Mouse (Mus musculus) kidney, adult 18-20 months (tissue): ENCODE data around the gene Tbrg4.

Experiments used
- DNase-seq: peaks from one replicate; pipeline ENCODE4 v3.0.0; 2021

The Tbrg4 gene

DNA sequence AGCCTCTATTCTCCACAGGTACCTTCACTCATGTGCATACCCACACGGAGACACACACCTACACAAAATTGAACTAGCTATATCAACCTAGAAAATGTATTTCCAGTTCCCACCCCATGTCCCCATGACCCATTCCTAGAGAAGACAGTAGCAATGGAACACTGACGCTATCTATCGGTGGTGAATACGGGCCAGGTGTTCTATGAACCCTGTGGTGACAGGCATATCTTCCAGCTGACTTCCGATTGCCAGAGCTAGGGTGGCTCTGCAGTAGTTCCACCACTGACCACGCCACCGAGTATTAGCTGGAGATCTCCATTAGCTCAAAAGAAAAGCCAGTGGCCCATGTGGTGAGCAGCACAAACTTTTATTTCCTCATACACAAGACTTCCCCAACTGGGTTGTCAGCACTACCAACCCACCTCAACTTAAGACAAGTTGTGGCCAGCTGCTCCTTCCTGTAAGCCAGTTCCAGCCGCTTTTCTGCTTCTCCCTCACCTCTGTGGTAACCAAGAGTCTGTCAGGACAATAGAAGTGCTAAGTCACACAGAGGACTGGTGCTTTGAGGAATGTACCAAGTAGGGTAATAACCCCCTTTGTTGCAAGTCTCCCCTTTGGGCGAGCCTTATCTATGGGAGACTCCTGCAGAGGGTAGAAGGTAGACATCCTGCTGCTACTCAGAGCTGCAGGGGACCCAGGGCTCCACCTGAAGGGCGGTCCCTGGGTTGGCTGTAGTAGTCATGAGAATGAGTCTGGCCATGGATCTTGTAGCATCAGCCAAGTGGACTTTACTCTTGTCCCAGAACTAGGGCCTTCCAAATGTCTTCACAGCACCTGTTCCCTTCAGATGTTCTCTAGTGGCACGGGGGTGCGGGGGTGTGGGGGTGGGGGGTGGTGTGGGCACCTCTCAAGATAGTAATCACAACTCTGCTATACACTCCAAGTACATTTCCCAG, 10.3 kb downstream of the Tbrg4 start:
- DNase-seq, result peak; percentile 28

DNA sequence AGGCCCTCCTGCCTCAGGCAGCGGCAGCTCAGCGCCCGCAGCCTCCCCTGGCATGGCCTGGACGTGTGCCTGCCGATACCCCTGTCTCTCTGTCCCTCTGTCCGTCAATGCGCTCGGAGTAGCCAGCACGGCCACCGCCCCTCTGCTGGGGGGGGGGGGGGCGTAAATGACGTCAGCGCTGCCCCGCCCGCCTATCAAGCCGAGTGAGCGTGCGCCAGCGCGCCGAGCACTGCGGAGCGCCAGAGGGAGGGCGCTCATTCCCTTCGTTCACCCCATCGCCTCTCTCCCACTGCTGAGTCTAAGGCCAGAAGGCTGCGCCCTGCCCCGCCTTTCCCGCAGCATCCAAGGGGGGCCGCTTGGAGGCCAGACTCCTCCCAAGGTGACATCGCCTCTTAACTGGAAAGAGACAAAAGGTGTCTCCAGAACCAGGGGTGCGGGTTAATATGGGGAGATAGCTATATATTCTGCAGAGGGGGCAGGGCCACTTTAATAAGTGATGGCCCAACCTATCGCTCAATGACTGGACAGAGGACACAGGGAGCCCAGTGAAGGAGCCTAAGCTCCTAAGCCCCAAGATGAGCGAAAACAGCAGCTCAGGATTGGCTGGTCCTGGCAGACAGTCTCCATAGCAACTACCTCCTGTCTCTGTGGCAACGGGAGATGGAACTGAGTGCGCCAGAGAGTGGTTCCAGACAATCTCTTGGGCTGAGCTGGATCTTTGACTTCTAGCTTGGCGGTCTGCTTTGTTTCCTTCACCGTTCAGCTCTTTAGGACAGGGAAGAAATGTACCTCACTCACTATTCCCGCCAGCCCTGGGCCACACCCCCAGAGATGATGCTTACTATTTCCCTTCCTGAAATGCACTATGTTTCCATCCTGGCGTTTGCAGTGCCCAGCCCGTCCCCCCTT, 20.1 kb downstream of the Tbrg4 start, which contains the start of gene Nacad:
Nacad (minus strand) TSS at position 563 of the 909 bp plus-strand sequence.
- DNase-seq, result no peak

DNA sequence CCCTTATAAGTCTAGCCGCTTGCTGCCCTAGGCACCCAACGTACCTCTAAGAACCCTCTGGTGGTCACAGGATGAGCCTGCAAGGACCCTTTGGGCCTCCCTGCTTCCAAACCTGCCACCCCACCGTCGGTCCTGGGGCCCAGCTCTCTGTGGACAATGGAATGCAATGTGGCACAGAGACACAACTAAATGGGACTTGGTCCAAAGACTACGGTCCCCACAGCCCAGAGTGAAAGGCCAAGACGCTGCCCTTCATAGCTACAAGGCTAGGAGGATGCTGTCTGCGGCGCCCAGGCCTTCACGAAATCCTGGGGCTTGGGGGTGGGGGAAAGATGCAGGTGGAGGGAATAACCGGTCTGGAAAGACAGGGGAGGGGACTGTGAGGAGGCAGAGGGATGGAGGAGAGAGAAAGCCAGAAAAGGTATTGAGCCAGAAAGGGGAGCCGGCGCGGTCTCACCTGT, 20.8 kb downstream of the Tbrg4 start:
- DNase-seq, result no peak

DNA sequence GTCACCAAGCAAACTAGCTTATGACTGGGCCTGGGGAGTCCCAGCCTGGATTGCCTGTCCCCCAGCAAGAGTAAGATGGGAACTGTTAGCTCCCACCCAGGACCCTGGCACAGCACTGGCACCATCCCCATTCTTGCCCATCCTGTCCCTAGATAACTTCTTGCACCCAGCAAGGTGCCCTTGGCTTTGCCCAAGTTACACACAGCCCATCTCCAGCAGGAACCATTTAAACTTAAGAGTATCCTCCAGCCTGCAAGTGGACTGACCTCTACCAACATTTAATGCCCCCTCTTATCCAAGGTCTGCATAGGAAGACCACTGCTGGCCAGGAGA, 21.3 kb downstream of the Tbrg4 start:
- no peak for DNase-seq

- no peak for DNase-seq
These were observed 21.8 kb downstream of the Tbrg4 start for GRCm38 (mm10) chr11:6603887-6604603.

GRCm38 (mm10) chr11:6603224-6603623, 22.6 kb downstream of the Tbrg4 start:
- DNase-seq, result no peak

DNA sequence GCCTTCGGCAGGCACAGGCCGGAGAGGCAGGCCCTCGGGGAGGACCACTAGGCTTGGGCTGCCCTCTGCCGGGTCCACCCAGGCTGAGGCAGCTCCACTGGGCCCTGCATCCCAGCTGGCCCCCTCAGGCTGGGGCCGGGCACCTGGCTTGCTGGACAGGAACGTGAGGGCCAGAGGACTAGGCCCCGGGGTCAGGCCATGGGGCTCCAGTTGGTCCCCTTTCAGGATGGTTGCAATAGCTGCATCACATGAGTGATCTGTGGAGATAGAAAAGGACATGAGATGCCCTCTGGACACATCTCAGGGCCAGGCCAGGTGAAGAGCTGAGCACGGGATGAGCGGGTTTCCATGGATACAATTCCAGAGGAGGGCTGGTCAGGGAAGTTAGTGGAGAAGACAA, 23.2 kb downstream of the Tbrg4 start:
- DNase-seq, result no peak

GRCm38 (mm10) chr11:6601649-6602480, 24.0 kb downstream of the Tbrg4 start:
- no peak for DNase-seq

DNA sequence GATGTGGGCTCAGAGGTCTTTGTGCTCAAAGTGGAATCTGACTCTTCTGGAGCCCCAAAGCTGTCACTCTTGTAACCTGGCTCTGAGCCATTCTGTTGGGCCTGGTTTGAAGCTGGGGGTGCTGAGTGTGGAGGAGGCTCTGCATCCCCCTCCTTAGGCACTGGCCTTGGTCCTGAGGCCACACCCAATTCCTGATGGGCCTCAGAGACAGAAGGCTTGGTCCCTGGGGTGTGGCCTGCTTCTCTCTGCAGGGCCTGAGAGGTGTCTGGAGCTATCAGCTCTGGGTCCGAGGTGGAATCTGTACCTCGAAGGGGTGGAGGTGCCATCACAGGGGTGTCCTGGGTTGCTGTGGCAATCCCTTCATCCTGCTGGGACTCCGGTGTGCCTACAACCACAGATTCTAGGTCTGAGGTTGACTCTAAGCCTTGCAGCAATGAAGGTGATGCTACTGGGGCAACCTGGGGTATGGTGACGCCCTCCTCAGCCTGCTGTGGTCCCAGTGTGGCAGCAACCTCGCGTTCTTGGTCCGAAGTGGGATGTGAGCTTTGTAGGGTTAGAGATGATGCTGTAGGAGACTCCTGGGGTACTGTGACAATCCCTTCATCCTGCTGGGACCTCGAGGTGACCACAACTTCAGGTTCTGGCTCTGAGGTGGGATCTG, 25.5 kb downstream of the Tbrg4 start:
- no peak for DNase-seq

GRCm38 (mm10) chr11:6599831-6600230, 26.0 kb downstream of the Tbrg4 start:
- DNase-seq, result no peak

DNA sequence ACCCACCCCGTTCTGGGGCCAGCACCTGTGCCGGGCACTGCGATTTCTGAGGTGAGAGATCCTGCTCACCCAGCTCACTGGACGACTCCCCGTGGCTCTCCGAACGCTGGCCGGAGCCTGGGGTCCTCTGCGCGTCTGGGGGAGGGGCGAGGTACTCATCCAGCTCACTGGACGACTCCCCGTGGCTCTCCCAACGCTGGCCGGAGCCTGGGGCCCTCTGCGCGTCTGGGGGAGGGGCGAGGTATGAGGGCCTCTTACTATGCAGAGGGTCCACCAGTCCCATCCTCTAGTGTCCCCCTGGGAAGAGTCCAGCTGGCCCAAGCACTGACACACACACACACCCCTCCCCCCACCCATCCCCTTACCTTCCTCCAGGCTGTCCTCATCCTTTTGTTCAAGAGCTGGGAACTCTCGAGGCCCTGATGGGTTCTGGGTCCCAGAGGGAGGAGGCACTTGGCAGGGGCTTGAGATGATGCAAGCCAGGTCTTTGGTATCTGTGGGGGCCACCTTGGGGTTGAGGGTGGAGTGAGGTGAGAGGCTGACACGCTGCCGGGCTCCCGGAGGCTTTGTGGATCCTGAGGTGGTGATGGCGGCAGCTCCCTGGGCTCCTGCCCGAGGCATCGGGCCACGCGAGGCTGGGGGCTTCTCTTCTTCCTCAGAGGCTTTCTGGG, 26.7 kb downstream of the Tbrg4 start:
- DNase-seq, result no peak

DNA sequence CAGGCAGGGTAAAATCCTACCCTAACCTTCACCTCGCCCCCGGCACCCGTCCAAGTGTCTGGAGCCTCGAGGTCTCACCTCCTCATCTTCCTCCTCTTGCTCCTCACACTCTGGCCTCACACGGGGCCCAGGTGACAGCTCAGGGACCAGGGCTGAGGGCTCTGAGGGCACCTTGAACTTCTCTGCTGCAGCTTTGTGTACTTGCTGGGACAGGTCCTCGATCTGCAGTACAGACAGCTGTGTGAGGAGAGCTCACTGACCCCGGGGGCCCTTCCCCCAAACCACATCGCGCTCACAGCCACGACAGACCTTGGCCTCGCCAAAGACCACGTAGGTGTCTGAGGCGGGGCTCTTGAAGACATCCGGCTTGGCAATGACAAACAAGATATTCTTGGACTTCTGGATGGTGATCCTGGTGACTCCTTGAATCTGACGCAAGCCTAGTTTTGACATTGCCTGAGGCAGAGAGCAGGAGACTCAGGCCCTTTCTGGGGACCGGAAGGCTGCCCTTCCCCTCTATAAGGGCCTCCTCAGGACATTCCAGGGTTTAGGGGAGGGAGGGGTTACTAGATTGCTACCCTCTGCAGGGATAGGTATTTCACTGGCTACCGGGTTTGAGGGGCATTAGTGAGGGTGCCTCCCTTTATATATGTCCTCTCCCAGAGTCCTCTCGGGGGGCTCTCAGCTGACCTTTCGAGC, 27.5 kb downstream of the Tbrg4 start:
- DNase-seq, result no peak

- DNase-seq, result no peak
These were observed 28.3 kb downstream of the Tbrg4 start for GRCm38 (mm10) chr11:6597523-6597922.

DNA sequence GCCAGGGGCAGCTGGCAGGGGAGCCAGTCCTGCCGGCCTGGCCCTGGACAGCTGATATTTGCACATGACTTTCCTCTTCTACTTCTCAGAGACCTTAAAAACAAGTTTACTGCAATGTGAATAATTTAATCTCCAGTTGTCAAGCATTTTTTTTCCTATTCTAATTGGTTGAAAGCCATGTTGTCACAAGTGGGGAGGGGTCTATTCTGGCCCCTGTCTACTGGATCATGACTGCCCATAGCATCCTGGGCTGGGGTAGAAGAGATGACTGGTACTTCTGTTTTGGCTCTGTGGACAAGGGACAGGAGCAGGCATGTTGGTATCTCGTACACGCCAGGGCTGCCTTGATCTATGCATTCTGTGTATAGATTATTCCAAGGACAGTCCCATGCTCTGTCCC, 29.3 kb downstream of the Tbrg4 start:
- no peak for DNase-seq

DNA sequence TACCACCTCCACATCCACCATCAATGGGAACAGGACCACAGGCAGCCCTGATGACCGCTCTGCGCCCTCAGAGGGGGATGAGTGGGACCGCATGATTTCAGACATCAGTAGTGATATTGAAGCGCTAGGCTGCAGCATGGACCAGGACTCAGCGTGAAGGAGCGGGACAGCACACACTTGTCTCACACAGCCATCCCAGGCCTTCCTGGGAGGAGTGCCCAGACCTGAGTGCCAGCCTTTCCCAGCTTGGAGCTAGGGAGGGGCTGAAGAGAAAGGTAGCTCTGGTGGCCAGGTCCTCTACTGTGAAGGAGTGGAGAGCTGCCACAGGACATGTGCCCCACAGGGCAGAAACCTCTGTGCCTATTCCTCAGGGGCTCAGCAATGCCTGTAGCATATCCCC, 29.7 kb downstream of the Tbrg4 start:
- no peak for DNase-seq

- DNase-seq, result no peak
These were observed 30.5 kb downstream of the Tbrg4 start for GRCm38 (mm10) chr11:6595339-6595738.

DNA sequence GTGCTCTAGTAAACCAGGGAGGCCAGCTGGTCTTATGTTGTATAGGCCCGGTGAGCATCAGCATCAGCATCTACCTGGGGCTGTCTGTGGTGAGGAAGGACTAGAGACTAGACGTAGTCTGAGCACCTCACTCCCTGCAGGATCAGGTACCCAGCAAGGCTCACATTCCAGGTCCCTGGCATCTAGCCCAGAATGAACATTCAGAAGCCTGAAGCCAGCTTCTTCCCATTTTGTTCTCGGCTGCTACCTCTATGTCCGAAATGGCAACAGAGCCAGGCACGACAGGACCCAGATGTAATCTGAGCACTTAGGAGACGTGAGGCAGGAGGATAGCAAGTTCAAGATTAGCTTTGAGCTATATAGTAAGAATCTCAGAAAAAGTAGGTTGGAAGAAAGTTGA, 31.0 kb downstream of the Tbrg4 start:
- DNase-seq, result no peak

GRCm38 (mm10) chr11:6593406-6593805, 32.5 kb downstream of the Tbrg4 start:
- DNase-seq, result no peak

DNA sequence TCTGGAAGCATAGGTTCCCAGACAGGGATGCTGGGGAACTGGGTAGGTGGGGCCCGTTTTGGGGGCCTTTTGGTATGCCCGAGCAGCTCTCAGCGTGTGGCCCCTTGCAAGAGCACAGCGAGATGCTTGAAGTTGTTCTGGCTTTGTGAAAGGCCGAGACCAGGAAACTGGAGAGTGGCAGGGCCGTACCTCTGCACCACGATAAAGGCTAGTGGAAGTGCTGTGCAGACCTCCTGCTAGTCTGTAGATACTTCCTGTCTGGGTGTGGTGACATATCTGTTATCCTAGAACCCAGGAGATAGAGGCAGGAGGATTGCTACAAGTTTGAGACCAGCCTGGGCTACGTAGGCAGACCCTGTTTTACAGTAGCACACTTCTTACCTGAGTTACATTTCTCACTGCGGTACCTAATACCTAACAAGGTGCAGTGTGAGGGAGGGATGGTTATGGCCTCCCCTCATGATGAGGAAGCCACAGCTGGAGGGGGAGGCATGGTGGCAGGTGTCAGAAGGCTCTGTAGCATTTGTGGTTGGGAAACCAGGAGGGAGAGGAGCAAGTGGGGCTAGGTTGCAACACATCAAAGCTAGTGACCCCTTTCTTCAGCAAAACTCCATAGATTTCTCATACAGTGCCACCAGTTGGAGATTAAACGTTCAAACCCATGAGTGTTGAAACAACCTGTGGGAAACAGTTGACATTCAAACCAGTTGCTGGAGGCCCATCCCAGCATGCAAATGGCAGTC, 34.8 kb downstream of the Tbrg4 start:
- no peak for DNase-seq

GRCm38 (mm10) chr11:6589838-6590237, 36.0 kb downstream of the Tbrg4 start:
- no peak for DNase-seq
